Mouse (Mus musculus) urinary bladder, adult 2 months (tissue): ENCODE results near the gene Gak. TPM values are rescaled to one million over a fixed set of nuclear protein-coding genes. Genes with fewer than 3 reads are reported as not detected.
"Not testable (repeated sequence)": the region's sequence is repeated elsewhere in the genome, so short reads cannot be mapped to it uniquely, and the experiment has no call there.

Experiments
- DNase-seq: peaks from one replicate; pipeline ENCODE4 v3.0.0; 2022; ENCODE audit warnings: low spot score
- polyA plus RNA-seq: library from polyadenylated mRNA; depleted of rRNA; stranded (reverse); fragments of >200 nt; gene quantifications from 2 replicates; pipeline ENCODE4 v1.2.3, GENCODE M21; 2012

Gene Gak
- polyA plus RNA-seq, 1 experiment = 61.6 TPM

DNA sequence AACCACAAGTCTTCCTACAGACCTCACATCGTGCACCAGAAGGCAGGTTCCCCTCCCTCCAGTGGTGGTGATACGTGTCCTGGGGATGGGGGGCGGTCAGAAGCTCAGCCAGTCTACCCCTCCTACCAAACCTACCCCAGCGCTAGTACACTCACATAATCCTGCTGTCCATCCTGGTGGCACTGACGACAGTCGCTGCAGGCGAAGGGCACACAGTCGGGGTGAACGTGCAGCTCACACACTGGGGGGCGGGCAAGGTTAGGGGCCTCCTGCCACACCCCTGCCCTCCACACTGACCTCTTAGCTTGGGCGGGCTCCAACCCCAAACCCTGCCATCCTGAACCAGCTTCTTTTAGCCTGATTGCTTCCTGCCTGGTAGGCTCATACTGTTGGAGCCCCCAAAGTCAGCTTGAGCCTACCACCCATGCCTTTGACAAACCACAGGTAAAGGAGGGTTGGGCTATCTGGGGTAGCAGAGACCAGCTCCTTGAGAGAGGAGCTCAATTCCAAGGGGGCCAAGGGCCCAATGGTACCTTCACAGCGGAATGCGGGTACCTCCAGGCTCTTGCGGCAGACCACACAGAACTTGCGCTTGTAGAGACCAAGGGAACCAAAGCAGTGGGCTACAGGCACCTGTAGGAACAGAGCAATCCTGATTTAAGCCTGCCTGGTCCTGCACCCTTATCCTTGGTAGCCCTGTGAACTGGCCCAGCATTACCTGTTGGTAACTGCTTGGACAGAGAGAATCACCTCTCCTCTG, 26.5 kb upstream of the Gak start:
- DNase-seq = no peak

DNA sequence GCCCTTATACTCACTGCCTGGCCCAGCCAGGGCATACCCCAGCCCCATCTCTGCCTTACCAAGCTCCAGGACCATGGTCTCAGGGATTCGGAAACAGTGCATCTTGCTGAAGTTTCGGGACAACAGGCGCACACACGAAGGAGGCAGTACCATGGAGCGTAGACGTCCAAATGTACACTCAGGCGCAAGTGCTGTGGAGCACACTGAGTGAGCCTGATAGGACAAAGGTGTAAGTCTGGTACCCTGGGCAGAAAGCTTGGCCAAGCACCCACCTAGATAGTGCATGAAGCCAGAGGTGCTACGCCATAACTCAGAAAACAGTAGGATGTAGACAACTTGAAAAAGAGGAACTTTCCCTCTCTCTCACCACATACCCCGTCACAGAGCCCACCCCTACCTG, 25.8 kb upstream of the Gak start:
- no peak for DNase-seq

DNA sequence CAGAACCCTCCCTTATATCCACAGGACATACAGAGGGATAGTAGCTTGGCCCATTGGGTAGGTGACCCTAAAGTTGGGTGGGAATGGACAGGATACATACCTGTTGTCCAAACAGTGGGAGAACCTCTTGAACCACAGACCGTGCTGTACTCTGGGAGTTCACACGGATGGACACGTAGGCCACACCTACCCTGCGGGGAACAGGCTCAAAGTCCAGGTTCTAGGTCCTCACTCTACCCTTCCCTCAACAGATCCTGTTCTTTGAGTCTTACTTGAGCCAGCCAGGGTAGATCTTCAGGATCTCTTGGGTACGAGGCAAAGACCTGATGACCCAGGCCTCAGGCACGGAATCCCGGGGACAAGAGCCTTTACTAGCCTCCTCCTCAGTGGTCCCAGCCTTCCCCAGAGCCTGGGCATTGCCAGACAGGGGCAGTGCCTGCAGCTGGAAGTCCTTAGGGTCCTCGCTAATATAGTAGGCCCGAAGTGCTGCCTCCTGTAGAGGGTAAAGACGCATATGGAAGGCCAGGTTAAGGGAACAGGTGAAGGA, 25.0 kb upstream of the Gak start:
- no peak for DNase-seq

DNA sequence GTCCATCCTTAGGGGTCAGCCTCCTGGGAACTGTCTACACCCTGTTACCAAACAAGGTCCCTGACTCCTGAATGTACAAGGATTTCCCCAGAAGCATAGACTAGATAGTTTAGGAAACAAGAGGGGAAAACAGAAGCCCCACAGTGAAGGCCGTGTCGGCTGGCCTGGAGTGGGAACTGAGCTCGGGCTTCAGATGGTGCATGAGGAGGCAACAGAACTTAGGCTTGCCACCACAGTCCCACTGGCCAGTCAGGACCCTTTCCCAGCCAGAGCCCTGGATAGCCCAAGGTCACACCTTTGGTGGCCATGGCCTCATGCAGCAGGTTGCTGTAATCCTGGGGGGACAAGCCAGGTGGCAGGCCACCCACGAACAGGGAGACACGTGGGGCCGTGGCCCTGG, 23.8 kb upstream of the Gak start:
- DNase-seq = no peak

DNA sequence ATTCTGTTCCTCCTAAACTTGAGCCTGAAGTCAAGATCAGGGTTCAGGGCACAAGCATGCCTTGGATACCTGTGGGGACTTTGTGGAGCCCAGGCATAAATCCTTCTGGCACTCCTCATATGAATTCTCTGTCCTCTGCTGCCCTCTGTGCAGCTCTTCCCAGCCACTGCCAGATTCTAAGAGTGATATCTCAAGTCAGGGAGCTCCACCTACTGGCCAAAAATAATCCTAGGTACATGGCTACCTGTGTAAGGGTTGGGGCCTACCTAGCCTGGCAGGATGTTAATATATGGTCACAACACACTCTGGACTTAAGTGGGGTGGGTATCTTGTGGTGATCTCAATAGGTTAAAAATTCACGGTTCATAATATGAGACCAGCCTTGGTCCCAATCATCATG, 22.3 kb upstream of the Gak start:
- no peak for DNase-seq

DNA sequence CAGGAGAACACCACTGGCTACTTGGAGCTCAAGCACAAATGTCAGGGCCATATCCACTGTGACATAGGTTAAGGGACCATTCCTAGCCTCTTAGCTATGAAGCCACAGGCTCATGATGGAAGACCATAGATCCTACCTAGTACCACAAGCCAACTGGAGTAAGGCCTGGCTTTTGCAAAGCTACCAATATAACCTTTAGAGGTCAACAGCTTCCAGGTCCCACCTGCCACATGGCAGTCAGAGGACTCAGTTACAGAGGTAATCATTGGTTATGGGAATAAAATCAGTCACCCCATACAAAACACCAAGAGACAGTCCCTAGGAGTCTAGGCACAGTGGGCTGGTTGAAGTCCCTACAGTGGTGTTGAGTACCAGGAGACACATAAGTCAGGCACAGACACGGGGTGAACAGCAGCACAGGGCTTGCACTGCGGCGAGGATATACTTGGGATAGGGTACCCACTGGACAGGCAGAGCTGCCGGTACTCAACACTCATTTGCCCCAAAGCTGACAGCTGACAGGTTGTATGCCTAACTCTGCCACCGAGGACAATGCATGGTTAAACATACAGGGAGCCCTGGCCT, 21.7 kb upstream of the Gak start:
- no peak for DNase-seq

DNA sequence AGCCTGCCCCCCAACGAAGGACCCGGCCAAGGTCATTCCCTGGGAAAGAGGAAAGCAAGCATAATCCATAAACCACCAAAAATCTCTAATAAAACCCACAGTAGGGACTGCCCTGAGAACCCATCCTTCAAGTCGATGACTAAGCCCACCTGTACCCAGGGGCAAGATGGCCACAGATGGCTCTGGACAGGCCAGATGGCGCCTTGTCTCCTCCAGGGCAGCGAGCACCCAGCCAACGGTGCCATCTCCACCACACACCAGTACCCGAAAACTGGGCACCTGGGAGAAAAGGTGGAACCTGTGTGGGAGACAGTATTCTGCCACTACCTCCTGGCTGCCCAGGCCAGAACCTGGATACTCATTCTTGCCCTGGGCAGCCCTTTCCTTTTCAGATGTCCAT, 20.8 kb upstream of the Gak start:
- no peak for DNase-seq

DNA sequence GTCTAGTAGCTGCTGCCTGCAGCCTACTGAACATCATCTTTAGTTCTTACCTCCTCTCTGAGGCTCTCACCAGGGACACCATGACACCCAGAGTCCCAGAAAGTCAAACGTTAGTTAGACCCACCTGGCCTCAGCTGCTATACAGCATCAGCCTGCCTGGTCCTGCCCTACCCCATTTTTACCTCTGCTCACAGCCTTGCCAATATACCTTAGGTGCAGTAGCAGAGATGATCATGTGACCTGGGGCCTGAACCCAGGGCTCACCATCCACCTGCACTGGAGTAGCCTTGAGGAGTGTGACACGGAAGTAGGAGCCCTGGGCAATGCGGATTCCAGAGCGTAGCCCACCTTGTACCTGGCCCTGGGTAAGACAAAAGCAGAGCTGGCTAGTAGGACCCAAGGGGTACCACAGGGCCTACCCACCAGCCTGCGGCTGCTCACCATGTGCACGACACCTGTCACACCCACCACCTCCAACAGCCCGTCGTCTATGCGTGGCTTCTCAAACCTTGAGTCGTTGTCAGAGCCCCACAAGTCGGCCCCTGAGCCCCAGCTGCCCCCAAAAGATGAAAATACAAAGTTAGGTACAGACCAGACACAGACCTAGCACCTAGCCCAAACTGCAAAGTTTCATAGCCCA, 19.5 kb upstream of the Gak start:
- no peak for DNase-seq

DNA sequence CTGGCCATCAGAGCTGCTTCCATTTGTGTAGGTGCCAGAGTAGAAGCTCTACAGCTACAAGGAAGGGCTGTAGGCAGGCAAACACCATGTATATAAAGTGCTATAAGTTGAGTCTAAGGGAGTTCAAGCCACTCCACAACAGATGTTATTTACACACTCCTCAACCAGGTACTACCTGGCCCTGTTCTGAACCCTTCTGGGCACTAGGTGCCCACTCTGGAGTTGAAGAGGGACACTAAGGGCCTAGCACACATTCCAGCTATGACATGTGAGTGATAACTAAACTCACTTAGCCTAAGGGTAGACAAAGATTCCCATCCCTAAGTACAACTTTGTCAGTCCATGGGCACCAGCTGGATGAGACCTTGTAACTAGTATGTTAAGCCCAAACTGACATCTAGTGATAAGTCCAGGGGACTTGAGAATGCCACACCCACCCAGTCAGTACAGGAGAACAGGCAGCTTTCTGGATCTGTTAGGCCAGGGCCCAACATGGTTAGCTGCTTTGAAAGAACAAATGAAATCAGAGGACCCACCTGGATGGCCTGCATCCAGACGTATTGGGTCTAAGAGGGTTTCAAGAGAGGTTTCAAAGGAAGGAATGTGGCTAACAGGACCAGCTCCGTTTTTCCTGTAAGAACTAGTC, 18.4 kb upstream of the Gak start:
- no peak for DNase-seq

DNA sequence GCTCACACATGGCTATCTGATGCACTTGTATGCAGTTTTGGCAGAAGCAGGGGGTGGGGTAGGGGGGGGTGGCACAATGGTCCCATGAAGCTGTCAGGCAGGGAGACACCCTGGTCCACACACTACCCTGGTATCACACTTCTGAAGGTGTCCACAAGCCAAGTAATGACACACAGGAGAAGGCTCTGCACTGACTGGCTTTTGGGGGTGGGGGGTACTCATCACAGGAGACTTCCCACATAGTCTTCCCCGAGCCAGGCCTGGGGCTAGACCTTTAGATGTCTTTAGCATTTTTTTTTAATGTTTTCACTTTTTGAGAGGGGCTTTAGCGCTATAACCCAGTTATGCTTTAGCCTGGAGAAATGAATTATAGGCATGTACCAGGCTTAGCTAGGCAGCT, 17.8 kb upstream of the Gak start:
- no peak for DNase-seq

DNA sequence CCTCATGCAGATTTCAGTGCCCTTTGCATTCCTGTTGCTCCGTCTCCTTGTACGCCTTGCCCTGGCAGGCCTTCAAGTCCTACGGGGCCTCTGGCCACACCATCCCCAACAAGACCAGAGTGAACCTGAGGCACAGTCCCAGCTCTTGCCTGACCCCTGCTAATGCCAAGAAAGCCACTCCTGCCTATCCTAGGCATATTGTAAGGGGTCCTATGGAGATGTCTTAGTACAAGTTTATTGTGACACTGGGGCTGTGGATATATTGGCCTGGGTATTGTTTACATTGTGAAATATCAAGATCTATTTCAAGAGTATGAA, 16.7 kb upstream of the Gak start:
- no peak for DNase-seq

DNA sequence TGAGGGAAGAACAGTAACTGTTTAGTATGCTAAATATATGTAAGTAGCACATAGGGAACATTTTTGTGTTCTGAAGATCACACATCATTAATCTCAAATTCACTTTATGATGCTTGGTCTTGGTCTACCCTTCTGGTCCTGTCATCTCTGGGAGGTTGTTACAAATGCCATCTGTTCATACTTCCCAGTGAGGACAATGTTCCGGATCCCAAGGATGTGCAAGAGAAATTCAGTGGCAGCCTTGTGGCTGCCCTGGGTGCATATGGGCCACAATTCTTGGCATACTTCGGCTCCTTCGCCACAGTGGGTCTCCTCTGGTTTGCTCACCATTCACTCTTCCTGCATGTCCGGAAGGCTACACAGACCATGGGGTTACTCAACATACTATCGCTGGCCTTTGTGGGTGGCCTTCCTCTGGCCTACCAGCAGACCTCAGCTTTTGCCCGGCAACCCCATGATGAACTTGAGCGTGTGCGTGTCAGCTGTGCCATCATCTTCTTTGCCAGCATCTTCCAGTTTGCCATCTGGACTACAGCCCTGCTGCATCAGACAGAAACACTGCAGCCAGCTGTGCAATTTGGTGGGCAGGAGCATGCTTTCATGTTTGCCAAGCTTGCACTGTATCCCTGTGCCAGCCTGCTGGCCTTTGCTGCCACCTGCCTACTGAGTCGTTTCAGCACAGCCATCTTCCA, 16.2 kb upstream of the Gak start:
- no peak for DNase-seq

DNA sequence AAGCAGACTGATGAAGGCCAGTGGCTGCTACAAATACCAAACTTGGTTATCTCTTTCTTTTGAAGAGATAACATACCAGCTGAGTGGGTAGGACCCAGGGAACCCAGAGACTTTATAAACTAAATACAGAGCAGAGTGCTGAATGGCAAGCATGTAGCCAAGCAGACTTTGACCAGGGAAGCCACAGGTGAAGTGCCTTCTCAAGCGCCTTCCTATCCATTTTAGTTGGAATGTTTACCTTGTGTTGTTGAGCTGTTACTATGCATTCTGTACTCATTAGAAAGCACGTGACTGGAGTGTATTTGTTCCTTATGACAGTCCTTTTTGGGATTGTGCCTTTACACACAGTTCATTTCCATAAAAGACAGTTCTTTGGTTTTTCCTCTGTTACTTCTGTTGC, 14.1 kb upstream of the Gak start:
- DNase-seq = no peak

DNA sequence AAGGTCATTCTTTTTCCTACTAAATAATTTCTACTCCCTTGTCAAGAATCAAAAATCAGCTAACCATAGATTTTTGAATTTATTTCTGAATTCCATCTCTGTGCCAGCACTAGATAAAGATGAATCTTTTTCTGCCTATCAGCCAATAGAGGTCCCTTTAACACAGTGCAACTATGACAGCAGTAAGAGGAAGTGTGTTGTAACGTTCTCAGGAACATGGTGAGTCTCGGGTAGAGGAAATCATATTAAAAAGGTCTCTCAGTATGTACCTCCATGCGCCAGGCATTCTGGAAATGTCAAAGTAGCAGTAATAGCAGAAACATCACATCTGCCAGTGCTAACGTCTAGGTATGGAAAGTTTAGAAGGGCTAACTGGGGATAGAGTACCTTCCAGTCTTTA, 6.6 kb upstream of the Gak start:
- no peak for DNase-seq

DNA sequence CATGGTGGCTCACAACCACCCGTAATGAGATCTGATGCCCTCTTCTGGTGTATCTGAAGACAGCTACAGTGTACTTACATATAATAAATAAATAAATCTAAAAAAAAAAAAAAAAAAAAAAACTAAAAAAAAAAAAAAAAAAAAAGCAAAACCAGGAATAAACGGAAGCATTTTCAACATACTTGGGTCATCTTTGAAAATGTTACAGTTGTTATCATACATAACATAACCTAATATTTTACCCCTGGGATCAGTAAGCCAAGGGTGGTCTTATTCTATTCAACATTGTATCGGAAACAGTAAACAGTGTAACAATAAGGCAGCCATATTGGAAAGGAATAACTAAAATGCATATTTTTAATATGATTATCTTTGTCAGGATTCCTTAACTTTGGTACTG, 4.5 kb upstream of the Gak start:
- DNase-seq = not testable (repeated sequence)

DNA sequence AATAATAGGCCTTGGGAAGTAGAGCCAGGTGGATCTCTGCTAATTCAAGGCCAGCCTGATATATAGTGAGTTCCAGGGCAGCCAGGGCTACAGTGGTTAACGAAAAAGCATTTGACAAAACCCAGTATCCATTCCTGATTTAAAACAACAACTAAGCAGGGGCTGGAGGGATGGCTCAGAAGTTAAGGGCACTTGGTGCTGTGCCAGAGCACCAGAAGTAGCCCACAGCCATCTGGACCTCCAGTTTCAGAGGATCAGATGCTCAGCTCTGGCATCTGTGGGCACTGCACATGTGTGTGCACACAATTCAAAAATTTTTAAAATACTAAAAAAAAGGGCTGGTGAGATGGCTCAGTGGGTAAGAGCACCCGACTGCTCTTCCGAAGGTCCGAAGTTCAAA, 4.1 kb upstream of the Gak start:
- DNase-seq = no peak

DNA sequence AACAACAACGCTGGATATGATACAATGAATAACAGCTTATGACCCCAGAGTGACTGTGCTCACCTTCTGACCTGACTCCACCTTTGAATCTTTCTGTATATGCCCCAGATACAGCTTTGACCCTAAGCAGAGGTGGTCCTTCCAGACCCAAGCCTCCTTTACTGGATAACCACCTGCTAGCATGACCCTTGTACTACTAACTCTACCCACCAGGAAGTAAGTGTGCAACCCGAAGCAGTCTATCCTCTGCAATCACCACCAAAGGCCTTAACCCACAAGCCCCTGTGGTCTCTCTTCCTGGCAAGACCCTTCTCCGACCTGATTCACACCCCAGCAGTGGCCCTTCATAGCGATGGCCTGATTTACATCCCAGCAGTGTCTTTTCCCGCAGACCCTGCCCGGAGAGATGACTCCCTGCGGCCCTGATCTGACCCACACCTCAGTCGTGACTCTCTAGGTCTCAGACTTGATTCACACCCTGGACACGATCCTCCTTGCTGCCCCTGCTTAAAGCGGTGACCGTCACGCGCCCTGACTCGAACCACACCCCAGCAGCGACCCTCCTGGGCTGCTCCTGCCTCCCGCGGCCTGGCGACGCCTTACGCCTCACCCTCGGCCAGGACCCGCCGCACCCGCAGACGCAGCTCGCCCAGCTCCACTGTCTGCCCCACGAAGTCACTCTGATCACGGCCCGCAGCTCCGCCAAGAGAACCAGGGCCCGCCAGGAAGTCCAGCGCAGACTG, 493 bp downstream of the Gak start:
- no peak for DNase-seq

DNA sequence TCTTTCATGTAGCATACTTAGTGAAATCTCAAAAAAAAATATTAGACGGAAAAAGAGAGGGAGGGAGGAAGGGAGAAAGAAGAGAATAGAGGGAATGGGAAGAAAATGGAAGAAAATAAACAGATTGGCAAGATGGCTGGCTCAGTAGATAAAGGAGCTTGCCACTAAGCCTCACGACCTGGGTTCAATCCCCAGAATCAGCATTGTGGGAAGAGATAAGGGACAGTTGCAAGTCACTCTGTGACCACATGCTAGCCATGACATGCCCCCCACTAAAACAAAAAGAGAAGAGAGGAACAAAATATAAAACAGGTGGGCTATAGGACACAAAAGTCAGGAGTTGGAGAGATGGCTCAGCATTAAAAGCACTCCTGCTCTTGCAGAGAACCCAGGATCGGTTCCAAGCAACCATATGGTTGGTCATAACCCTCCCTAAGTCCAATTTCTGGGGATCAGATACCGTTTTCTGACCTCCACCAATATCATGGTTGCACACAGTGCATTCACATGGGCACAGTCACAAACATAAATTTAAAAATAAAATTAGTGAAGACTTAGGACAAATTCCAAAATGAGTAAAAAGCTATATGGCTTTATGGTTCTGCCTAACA, 3.4 kb downstream of the Gak start:
- DNase-seq = no peak

DNA sequence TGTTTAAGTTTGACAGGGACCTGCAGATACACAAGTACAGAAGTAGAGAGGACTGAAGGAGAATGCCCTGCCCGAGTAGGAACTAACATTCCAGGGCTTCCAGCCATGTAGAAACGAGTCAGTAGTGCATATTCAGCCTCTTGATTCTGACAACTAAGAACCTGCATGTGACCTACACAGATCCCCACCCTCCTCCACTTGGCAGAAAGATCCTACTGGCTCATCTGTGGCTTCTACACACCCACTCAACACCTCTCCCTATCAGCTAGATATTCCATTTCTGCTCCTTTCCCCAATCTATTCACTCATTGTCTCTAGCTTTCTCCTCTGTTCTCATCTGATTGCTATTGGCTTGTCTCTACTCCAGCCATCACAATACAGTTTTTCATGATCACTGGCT, 7.7 kb downstream of the Gak start:
- DNase-seq = no peak

DNA sequence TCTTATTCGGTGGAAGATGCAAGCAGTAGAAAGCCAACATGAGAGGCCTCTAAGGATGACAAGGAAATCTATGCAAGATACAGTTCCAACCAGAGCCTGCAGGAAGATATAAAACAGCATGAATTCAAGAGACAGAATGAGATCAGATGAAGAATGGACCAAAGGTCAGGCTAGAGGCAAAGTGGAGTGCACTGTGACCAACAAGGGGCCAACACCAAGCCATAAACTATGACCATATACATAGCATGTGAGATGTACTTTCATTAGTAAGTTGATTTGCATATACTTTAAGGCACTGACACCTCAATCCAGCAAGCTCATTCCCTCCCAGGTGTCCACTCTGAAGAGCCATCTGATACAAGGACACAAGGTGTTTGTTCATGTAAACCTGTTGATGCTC, 19.1 kb downstream of the Gak start:
- no peak for DNase-seq

DNA sequence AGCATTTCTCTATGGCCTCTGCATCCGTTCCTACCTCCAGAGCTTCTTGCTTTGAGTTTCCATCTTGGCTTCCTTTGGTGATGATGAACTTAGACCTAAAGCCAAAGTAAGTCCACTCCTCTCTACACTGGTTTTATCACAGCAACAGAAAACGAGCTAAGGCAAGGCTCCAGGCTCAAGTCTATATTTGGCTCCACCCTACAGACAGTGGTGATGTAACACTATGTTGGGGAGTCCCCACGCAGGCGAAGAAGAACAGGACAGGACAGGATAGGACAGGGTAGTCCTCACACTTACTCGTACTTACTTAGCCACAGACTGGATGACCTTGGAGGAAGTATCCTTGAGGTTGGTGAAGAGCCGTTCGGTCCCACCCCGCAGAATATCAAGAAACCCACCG, 27.0 kb downstream of the Gak start:
- DNase-seq = no peak
